Mouse (Mus musculus): Measurements from ENCODE around the gene Memo1. TPM values are rescaled to one million over a fixed set of nuclear protein-coding genes. Genes with fewer than 3 reads are reported as not detected.

The Memo1 gene
- total and polyA plus RNA-seq, 3 experiments, result 47.7 to 133 (median 76.4) TPM

DNA sequence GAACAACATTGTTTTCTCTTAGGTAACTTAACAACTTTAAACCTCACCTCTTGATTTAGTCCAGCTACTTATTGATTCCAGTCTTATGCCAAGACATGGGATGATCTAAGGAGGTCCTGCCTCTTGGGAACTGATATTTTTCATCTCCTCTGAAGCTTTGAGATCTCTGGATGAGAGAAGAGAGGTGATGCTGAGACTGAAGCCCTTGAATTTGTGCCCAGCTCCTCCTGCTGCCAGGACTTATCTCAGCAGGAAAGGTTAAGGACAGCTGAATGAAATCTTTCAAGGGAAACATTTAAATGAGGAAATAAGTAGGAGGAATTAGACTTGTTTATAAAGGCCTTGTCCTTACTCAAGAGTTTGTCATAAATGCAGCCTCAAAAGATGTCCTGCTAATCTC lies 121.6 kb downstream of the Memo1 start:
- in situ Hi-C loops (cut with MboI; ENCODE audit: low pct_ligation_motif_present, low pct_unique_long_range_greater_than_20kb, low sequenced_read_pairs) (no loop called here), dilution Hi-C loops (cut with MboI; ENCODE audit: extremely low pct_ligation_motif_present, extremely low pct_unique_long_range_greater_than_20kb, low sequenced_read_pairs) (no loop called here)
- Histone ChIP-seq H3K27me3 (replicated peaks) (no peaks in the 10 kb centered on the region), H3K9ac (ENCODE audit: insufficient read depth, low read depth) (no peak overlapping the region), H3K79me2 (replicated peaks; ENCODE audit: control insufficient read depth, extremely low read depth, insufficient read depth, poor library complexity, severe bottlenecking) (no peaks in the 10 kb centered on the region), H3K4me2 (ENCODE audit: insufficient read depth, low read depth, poor library complexity, severe bottlenecking) (no peak overlapping the region), H3K9me3 (replicated peaks; ENCODE audit: low read length) (no peaks in the 10 kb centered on the region), H3K4me1 (ENCODE audit: control insufficient read depth in 1 of 2, insufficient read depth in 2 of 2) (no peaks in the 10 kb centered on the region), H3K36me3 (replicated peaks in 1 of 2; ENCODE audit: control insufficient read depth in 1 of 2, insufficient read depth in 1 of 2, low read length in 1 of 2) (no peaks in the 10 kb centered on the region), H3K27ac (ENCODE audit: insufficient read depth, low read depth) (no peak overlapping the region), H3K4me3 (replicated peaks in 1 of 3; ENCODE audit: low read depth in 2 of 3, low read length in 2 of 3, poor library complexity in 1 of 3) (no peak overlapping the region)
- DNase-seq (ENCODE audit: extremely low read depth), result no peak
- TF ChIP-seq SIN3A (IDR thresholded peaks at IDR 0.05; ENCODE audit: low read length) (no peak), ZNF384 (IDR thresholded peaks at IDR 0.05; ENCODE audit: low read depth, low read length) (no peak), TBP (conservative IDR thresholded peaks at IDR 0.05; ENCODE audit: low read depth, low read length) (no peak), IRF4 (IDR thresholded peaks at IDR 0.05; ENCODE audit: low read depth, low read length) (no peak), RAD21 (IDR thresholded peaks at IDR 0.05; ENCODE audit: low read depth, low read length) (no peak), EP300 (IDR thresholded peaks at IDR 0.05; ENCODE audit: low read length) (no peak), JUND (conservative IDR thresholded peaks at IDR 0.05; ENCODE audit: low read depth, low read length) (no peak), CHD2 (IDR thresholded peaks at IDR 0.05; ENCODE audit: low read length) (no peak), ZC3H11A (IDR thresholded peaks at IDR 0.05; ENCODE audit: low read depth, low read length) (no peak), ZMIZ1 (IDR thresholded peaks at IDR 0.05; ENCODE audit: low read depth, low read length) (no peak), MXI1 (IDR thresholded peaks at IDR 0.05; ENCODE audit: low read depth, low read length) (no peak), GABPA (IDR thresholded peaks at IDR 0.05; ENCODE audit: insufficient replicate concordance, low read depth, low read length) (no peak), HCFC1 (IDR thresholded peaks at IDR 0.05; ENCODE audit: low read depth, low read length) (no peak), PAX5 (IDR thresholded peaks at IDR 0.05; ENCODE audit: low read length) (no peak), JUN (IDR thresholded peaks at IDR 0.05; ENCODE audit: insufficient read depth, low read depth, low read length) (no peak), NRF1 (IDR thresholded peaks at IDR 0.05; ENCODE audit: low read depth, low read length) (no peak), TCF12 (IDR thresholded peaks at IDR 0.05; ENCODE audit: low read depth, low read length) (no peak), USF1 (IDR thresholded peaks at IDR 0.05; ENCODE audit: low read depth, low read length) (no peak)

DNA sequence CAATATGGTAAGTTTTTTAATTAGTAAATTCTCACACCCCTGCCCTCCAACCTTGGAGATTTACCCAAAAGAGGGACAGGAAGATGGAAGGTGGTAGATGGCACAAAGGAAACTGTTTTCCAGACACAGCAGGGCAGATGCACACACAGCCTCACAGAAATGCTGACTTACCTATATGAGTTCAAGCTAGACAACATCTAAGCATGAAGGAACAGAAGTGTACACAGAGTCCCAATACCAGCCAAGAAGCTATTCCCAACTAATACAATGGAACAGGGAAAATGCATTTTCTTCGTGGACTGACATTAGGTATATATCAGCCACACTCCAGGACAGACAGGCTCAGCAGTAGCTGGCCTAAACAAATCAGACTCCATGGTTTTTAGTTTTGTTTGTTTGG lies 122.5 kb downstream of the Memo1 start:
- DNase-seq (ENCODE audit: extremely low read depth), result no peak
- in situ Hi-C loops (cut with MboI; ENCODE audit: low pct_ligation_motif_present, low pct_unique_long_range_greater_than_20kb, low sequenced_read_pairs) (no loop called here), dilution Hi-C loops (cut with MboI; ENCODE audit: extremely low pct_ligation_motif_present, extremely low pct_unique_long_range_greater_than_20kb, low sequenced_read_pairs) (no loop called here)
- H3K4me3 ChIP-seq (replicated peaks in 1 of 3; ENCODE audit: low read depth in 2 of 3, low read length in 2 of 3, poor library complexity in 1 of 3), result no peak overlapping the region
- no peak overlapping the region for H3K9ac ChIP-seq (ENCODE audit: insufficient read depth, low read depth)
- H3K9me3 ChIP-seq (replicated peaks; ENCODE audit: low read length), result no peaks in the 10 kb centered on the region
- no peaks in the 10 kb centered on the region for H3K36me3 ChIP-seq (replicated peaks in 1 of 2; ENCODE audit: control insufficient read depth in 1 of 2, insufficient read depth in 1 of 2, low read length in 1 of 2)
- no peaks in the 10 kb centered on the region for H3K27me3 ChIP-seq (replicated peaks)
- H3K79me2 ChIP-seq (replicated peaks; ENCODE audit: control insufficient read depth, extremely low read depth, insufficient read depth, poor library complexity, severe bottlenecking), result no peaks in the 10 kb centered on the region
- H3K4me1 ChIP-seq (ENCODE audit: control insufficient read depth in 1 of 2, insufficient read depth in 2 of 2), result no peaks in the 10 kb centered on the region
- TF ChIP-seq RAD21 (IDR thresholded peaks at IDR 0.05; ENCODE audit: low read depth, low read length) (no peak), POLR2A (IDR thresholded peaks at IDR 0.05; ENCODE audit: low read depth, low read length) (no peak), ELF1 (IDR thresholded peaks at IDR 0.05; ENCODE audit: low read depth, low read length) (no peak), TCF12 (IDR thresholded peaks at IDR 0.05; ENCODE audit: low read depth, low read length) (no peak), E2F4 (IDR thresholded peaks at IDR 0.05; ENCODE audit: insufficient replicate concordance, low read depth, low read length) (no peak), USF1 (IDR thresholded peaks at IDR 0.05; ENCODE audit: low read depth, low read length) (no peak), SIN3A (IDR thresholded peaks at IDR 0.05; ENCODE audit: low read length) (no peak), TBP (conservative IDR thresholded peaks at IDR 0.05; ENCODE audit: low read depth, low read length) (no peak), MYC (IDR thresholded peaks at IDR 0.05; ENCODE audit: low read depth, low read length) (no peak), CHD1 (IDR thresholded peaks at IDR 0.05; ENCODE audit: low read depth, low read length) (no peak), MAFK (IDR thresholded peaks at IDR 0.05; ENCODE audit: insufficient replicate concordance, low read length) (no peak), GABPA (IDR thresholded peaks at IDR 0.05; ENCODE audit: insufficient replicate concordance, low read depth, low read length) (no peak), SMC3 (IDR thresholded peaks at IDR 0.05; ENCODE audit: low read depth, low read length) (no peak), UBTF (IDR thresholded peaks at IDR 0.05; ENCODE audit: low read depth, low read length) (no peak), CTCF (conservative IDR thresholded peaks at IDR 0.05 in 1 of 2, IDR thresholded peaks at IDR 0.05 in 1 of 2; ENCODE audit: low read depth in 2 of 2, low read length in 2 of 2) (no peak)
- no peak overlapping the region for H3K27ac ChIP-seq (ENCODE audit: insufficient read depth, low read depth)
- no peak overlapping the region for H3K4me2 ChIP-seq (ENCODE audit: insufficient read depth, low read depth, poor library complexity, severe bottlenecking)

All from CH12.LX (cell line).